Mouse (Mus musculus): ENCODE measurements around the gene Shld2. TPM values are rescaled to one million over a fixed set of nuclear protein-coding genes. Genes with fewer than 3 reads are reported as not detected.

The Shld2 gene
- polyA plus RNA-seq, 1 experiment from 2014 or later: 12.2 TPM

- 0 out of 2 replicates have a peak, but pooled peaks cover 5% of the 10 kb centered on the region for H3K4me1 ChIP-seq
- H3K4me3 ChIP-seq (replicated peaks): no peak overlapping the region
- H3K4me2 ChIP-seq (replicated peaks): no peak overlapping the region
- peaks cover 31% of the 10 kb centered on the region for H3K36me3 ChIP-seq
- no peak overlapping the region for H3K27ac ChIP-seq (replicated peaks)
- 56% methylated on average over 12 of the region's 12 CpGs for WGBS
- ATAC-seq (ENCODE audit: insufficient number of reproducible peaks, low FRiP score, low TSS enrichment, low read depth): no peak
- no peaks in the 10 kb centered on the region for H3K9me3 ChIP-seq (replicated peaks)
- no peaks in the 10 kb centered on the region for H3K27me3 ChIP-seq
- no peak overlapping the region for H3K9ac ChIP-seq
Measured at GRCm38 (mm10) chr14:34345771-34346566, 35.7 kb upstream of the Shld2 start.

- Histone ChIP-seq H3K27ac (replicated peaks) (no peak overlapping the region), H3K9ac (no peak overlapping the region), H3K9me3 (replicated peaks) (no peaks in the 10 kb centered on the region), H3K4me3 (replicated peaks) (no peak overlapping the region), H3K4me2 (replicated peaks) (no peak overlapping the region), H3K27me3 (no peaks in the 10 kb centered on the region), H3K4me1 (0 out of 2 replicates have a peak, but pooled peaks cover 5% of the 10 kb centered on the region), H3K36me3 (peaks cover 40% of the 10 kb centered on the region)
- WGBS: 80% methylated on average over 5 of the region's 5 CpGs
- ATAC-seq (ENCODE audit: insufficient number of reproducible peaks, low FRiP score, low TSS enrichment, low read depth): no peak
Measured at GRCm38 (mm10) chr14:34344361-34344760, 34.1 kb upstream of the Shld2 start.

DNA sequence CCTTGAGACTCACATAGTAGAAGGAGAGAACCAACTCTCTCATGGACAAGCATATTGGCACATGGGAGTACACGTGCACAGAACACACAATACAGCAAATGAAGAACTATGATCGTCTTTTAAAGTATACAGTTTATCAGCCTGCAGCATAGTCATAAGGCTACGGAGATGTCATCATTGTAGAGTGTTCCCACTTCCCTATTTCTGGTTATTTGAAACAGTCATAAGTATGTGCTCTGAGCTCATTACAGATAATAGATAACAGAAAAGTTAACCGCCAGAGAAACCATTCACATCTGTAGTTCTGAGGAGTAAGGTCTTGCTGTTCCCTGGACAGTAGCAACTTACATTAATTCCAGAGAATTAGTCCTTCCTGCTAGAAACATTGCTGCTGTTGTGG lies 32.8 kb upstream of the Shld2 start:
- 77% methylated on average over 4 of the region's 4 CpGs for WGBS

GRCm38 (mm10) chr14:34341993-34342392 lies 31.7 kb upstream of the Shld2 start:
- no peak overlapping the region for H3K27ac ChIP-seq (replicated peaks)
- peaks cover 59% of the 10 kb centered on the region for H3K36me3 ChIP-seq

More for the DNA sequence above, 32.8 kb upstream of the Shld2 start:
- Histone ChIP-seq H3K27ac (replicated peaks) (no peak overlapping the region), H3K4me3 (replicated peaks) (no peak overlapping the region), H3K4me1 (0 out of 2 replicates have a peak, but pooled peaks cover 5% of the 10 kb centered on the region), H3K9me3 (replicated peaks) (no peaks in the 10 kb centered on the region), H3K36me3 (peaks cover 49% of the 10 kb centered on the region), H3K4me2 (replicated peaks) (no peak overlapping the region), H3K9ac (no peak overlapping the region), H3K27me3 (no peaks in the 10 kb centered on the region)
- no peak for ATAC-seq (ENCODE audit: insufficient number of reproducible peaks, low FRiP score, low TSS enrichment, low read depth)

DNA sequence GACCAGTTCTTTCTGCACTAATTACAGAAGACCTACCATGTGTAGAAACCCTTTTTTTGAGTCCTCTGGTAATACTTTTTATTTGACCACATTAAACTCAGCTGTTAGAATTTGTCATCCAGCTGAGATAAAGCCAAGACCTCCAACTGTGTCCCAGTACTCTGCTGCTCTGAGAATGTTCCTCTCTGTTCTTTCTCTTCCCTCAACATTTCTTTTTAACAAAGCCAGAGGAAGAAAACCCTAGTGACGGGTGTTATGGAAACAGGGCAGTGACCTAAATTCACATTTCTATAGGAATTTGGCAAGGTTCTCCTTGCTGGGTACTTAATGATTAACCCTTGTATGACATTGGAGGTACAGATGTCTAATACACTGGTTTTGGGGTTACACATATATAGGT lies 29.2 kb upstream of the Shld2 start:
- 61% methylated on average over 1 of the region's 1 CpGs for WGBS
- H3K4me2 ChIP-seq (replicated peaks): no peak overlapping the region

More at GRCm38 (mm10) chr14:34341993-34342392, 31.7 kb upstream of the Shld2 start:
- 77% methylated on average over 4 of the region's 4 CpGs for WGBS
- Histone ChIP-seq H3K4me3 (replicated peaks) (no peak overlapping the region), H3K27me3 (no peaks in the 10 kb centered on the region), H3K4me1 (0 out of 2 replicates have a peak, but pooled peaks cover 5% of the 10 kb centered on the region), H3K9me3 (replicated peaks) (no peaks in the 10 kb centered on the region), H3K4me2 (replicated peaks) (no peak overlapping the region), H3K9ac (no peak overlapping the region)
- no peak for ATAC-seq (ENCODE audit: insufficient number of reproducible peaks, low FRiP score, low TSS enrichment, low read depth)

DNA sequence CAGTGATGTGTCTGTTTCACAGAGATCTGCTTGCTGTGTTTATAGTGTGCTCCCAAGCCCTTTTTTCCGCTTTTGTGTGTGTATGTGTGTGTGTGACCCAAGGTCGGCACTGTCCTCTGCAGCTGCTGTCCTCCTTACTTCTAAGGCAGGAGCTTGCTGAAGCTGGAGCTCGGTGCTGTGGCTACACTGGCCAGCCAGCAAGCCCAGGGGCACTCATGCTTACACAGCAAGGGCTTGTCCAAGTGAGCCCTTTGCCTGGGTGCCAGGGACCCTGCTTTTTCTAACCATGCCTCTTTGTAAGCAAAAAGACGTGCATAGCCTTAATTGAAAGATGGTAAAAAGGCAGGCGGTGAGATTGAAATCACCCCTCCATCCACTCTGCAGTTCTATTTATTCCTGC lies 22.2 kb upstream of the Shld2 start:
- Histone ChIP-seq H3K9ac (no peak overlapping the region), H3K4me1 (no peaks in the 10 kb centered on the region), H3K4me2 (replicated peaks) (no peak overlapping the region), H3K27me3 (no peaks in the 10 kb centered on the region), H3K27ac (replicated peaks) (no peak overlapping the region), H3K4me3 (replicated peaks) (no peak overlapping the region), H3K9me3 (replicated peaks) (no peaks in the 10 kb centered on the region), H3K36me3 (peaks cover 68% of the 10 kb centered on the region)
- WGBS: 90% methylated on average over 5 of the region's 5 CpGs
- no peak for ATAC-seq (ENCODE audit: insufficient number of reproducible peaks, low FRiP score, low TSS enrichment, low read depth)

More for the DNA sequence above, 29.2 kb upstream of the Shld2 start:
- H3K9ac ChIP-seq: no peak overlapping the region
- no peak overlapping the region for H3K4me3 ChIP-seq (replicated peaks)
- H3K9me3 ChIP-seq (replicated peaks): no peaks in the 10 kb centered on the region
- H3K36me3 ChIP-seq: peaks cover 81% of the 10 kb centered on the region
- ATAC-seq (ENCODE audit: insufficient number of reproducible peaks, low FRiP score, low TSS enrichment, low read depth): no peak
- H3K27me3 ChIP-seq: no peaks in the 10 kb centered on the region
- H3K27ac ChIP-seq (replicated peaks): no peak overlapping the region
- no peaks in the 10 kb centered on the region for H3K4me1 ChIP-seq

GRCm38 (mm10) chr14:34331886-34332285 lies 21.6 kb upstream of the Shld2 start:
- H3K27ac ChIP-seq (replicated peaks): no peak overlapping the region
- 89% methylated on average over 3 of the region's 3 CpGs for WGBS
- no peak overlapping the region for H3K4me3 ChIP-seq (replicated peaks)
- no peak for ATAC-seq (ENCODE audit: insufficient number of reproducible peaks, low FRiP score, low TSS enrichment, low read depth)
- H3K27me3 ChIP-seq: no peaks in the 10 kb centered on the region
- H3K9me3 ChIP-seq (replicated peaks): no peaks in the 10 kb centered on the region
- no peak overlapping the region for H3K4me2 ChIP-seq (replicated peaks)
- no peaks in the 10 kb centered on the region for H3K4me1 ChIP-seq
- H3K9ac ChIP-seq: no peak overlapping the region
- peaks cover 63% of the 10 kb centered on the region for H3K36me3 ChIP-seq

DNA sequence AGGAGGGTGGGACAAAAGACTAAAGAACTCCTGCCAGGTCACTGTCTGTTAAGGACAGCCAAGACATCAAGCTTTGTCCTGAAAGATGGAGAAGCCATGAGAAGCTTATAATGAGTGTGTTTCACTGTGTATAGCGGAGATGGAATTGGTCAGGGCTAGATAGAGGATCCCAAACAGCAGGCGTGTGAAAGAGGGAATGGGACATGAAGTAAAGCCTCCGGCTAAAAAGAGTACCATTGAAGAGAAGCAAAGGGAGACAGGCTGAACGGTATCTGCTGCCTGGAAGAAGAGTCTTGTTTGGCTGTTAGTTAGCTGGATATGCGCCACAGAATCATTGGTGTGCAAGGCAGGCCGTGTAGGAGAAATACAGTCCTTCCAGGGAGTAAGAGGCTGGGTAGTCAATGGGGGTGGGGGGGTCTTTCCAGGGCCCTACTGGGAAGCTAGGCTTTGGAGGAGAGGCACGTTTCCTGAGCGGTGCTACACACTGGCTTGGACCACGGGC lies 20.4 kb upstream of the Shld2 start:
- H3K4me2 ChIP-seq (replicated peaks): no peak overlapping the region
- no peaks in the 10 kb centered on the region for H3K9me3 ChIP-seq (replicated peaks)
- 94% methylated on average over 9 of the region's 9 CpGs for WGBS
- ATAC-seq (ENCODE audit: insufficient number of reproducible peaks, low FRiP score, low TSS enrichment, low read depth): no peak
- no peak overlapping the region for H3K4me3 ChIP-seq (replicated peaks)
- no peak overlapping the region for H3K27ac ChIP-seq (replicated peaks)
- no peaks in the 10 kb centered on the region for H3K4me1 ChIP-seq
- H3K9ac ChIP-seq: no peak overlapping the region
- H3K27me3 ChIP-seq: no peaks in the 10 kb centered on the region
- H3K36me3 ChIP-seq: peaks cover 56% of the 10 kb centered on the region

GRCm38 (mm10) chr14:34327618-34328017 lies 17.3 kb upstream of the Shld2 start:
- Histone ChIP-seq H3K36me3 (peaks cover 55% of the 10 kb centered on the region), H3K27ac (replicated peaks) (no peak overlapping the region), H3K4me1 (no peaks in the 10 kb centered on the region), H3K27me3 (no peaks in the 10 kb centered on the region), H3K4me2 (replicated peaks) (no peak overlapping the region), H3K9me3 (replicated peaks) (no peaks in the 10 kb centered on the region), H3K4me3 (replicated peaks) (no peak overlapping the region), H3K9ac (no peak overlapping the region)
- 68% methylated on average over 1 of the region's 1 CpGs for WGBS
- no peak for ATAC-seq (ENCODE audit: insufficient number of reproducible peaks, low FRiP score, low TSS enrichment, low read depth)

GRCm38 (mm10) chr14:34326606-34327005 lies 16.3 kb upstream of the Shld2 start:
- H3K9ac ChIP-seq: no peak overlapping the region
- no peak for ATAC-seq (ENCODE audit: insufficient number of reproducible peaks, low FRiP score, low TSS enrichment, low read depth)
- peaks cover 54% of the 10 kb centered on the region for H3K36me3 ChIP-seq
- H3K4me2 ChIP-seq (replicated peaks): no peak overlapping the region
- H3K4me1 ChIP-seq: no peaks in the 10 kb centered on the region
- H3K9me3 ChIP-seq (replicated peaks): no peaks in the 10 kb centered on the region
- no peaks in the 10 kb centered on the region for H3K27me3 ChIP-seq
- H3K4me3 ChIP-seq (replicated peaks): no peak overlapping the region
- WGBS: 88% methylated on average over 3 of the region's 3 CpGs
- no peak overlapping the region for H3K27ac ChIP-seq (replicated peaks)

GRCm38 (mm10) chr14:34323576-34324085 lies 13.3 kb upstream of the Shld2 start:
- H3K36me3 ChIP-seq: peaks cover 46% of the 10 kb centered on the region
- no peaks in the 10 kb centered on the region for H3K9me3 ChIP-seq (replicated peaks)
- H3K9ac ChIP-seq: no peak overlapping the region
- no peak overlapping the region for H3K4me3 ChIP-seq (replicated peaks)
- no peak overlapping the region for H3K4me2 ChIP-seq (replicated peaks)
- no peak for ATAC-seq (ENCODE audit: insufficient number of reproducible peaks, low FRiP score, low TSS enrichment, low read depth)
- H3K27me3 ChIP-seq: no peaks in the 10 kb centered on the region
- WGBS: 96% methylated on average over 5 of the region's 5 CpGs
- no peak overlapping the region for H3K27ac ChIP-seq (replicated peaks)
- no peaks in the 10 kb centered on the region for H3K4me1 ChIP-seq
